Mouse (Mus musculus) G1E (cell line): Measurements from ENCODE around the gene Prickle1. TPM values are rescaled to one million over a fixed set of nuclear protein-coding genes. Genes with fewer than 3 reads are reported as not detected.

Source experiments
- ATAC-seq: 2 replicates; pipeline ENCODE4 v1.8.0; 2016; ENCODE audit warnings: mild to moderate bottlenecking; ENCODE audit not compliant: insufficient number of reproducible peaks, poor library complexity, low FRiP score, severe bottlenecking; ENCODE audit errors: extremely low read depth
- DNase-seq: peaks from one replicate; pipeline ENCODE4 v3.0.0; 2012; ENCODE audit warnings: low spot score
- H3K27me3 ChIP-seq: 2 replicates; pipeline ENCODE4 v1.6.1; 2012; ENCODE audit warnings: mild to moderate bottlenecking, low read length, inconsistent platforms; ENCODE audit not compliant: insufficient read depth
- H3K36me3 ChIP-seq: replicated peaks from 2 replicates; pipeline ENCODE3; 2012; ENCODE audit warnings: mild to moderate bottlenecking, inconsistent platforms
- H3K4me1 ChIP-seq: 2 replicates; pipeline ENCODE4 v1.6.1; 2012; ENCODE audit warnings: low read depth, low read length, inconsistent platforms, mixed read lengths; ENCODE audit not compliant: insufficient read depth
- H3K4me3 ChIP-seq: 2 replicates; pipeline ENCODE4 v1.5.1; 2012; ENCODE audit warnings: low read depth, mild to moderate bottlenecking, inconsistent platforms, low read length, moderate library complexity, mixed read lengths
- H3K9me3 ChIP-seq: replicated peaks from 2 replicates; pipeline ENCODE4 v1.6.1; 2012; ENCODE audit warnings: inconsistent platforms
- CTCF ChIP-seq: IDR thresholded peaks from 2 replicates; pipeline ENCODE4 v1.5.1; 2012; ENCODE audit warnings: low read depth, low read length, inconsistent platforms, mixed read lengths
- GATA1 ChIP-seq: IDR thresholded peaks from 2 replicates; pipeline ENCODE4 v1.6.1; 2012; ENCODE audit warnings: borderline replicate concordance, low read length, inconsistent platforms, mixed read lengths
- GATA2 ChIP-seq: IDR thresholded peaks from 2 replicates; pipeline ENCODE4 v1.6.1; 2012; ENCODE audit warnings: low read depth, low read length, inconsistent platforms, borderline replicate concordance
- POLR2AphosphoS5 ChIP-seq: IDR thresholded peaks from 2 replicates; pipeline ENCODE4 v1.6.1; 2012; ENCODE audit warnings: low read depth, low read length, inconsistent platforms; ENCODE audit not compliant: insufficient replicate concordance
- TAL1 ChIP-seq: conservative IDR thresholded peaks from 2 replicates; pipeline ENCODE4 v1.6.1; 2012; ENCODE audit warnings: low read depth, low read length, inconsistent platforms, mixed read lengths
- polyA plus RNA-seq: library from polyadenylated mRNA; stranded (reverse); fragments of >175 nt; gene quantifications from 2 replicates; pipeline ENCODE4 v1.2.3, GENCODE M21; 2012
- total RNA-seq, 2 experiments: library from RNA; stranded (forward) in 1 of 2; stranded (reverse) in 1 of 2; fragments of 200-1000 nt in 1 of 2; fragments of >200 nt in 1 of 2; fragmentation: Nextera tagmentation in 1 of 2; gene quantifications; 2 replicates each; pipeline ENCODE4 v1.2.3; 2014 to 2017

Prickle1 gene
- total and polyA plus RNA-seq, 3 experiments = under 0.01 TPM; not detected in 2

DNA sequence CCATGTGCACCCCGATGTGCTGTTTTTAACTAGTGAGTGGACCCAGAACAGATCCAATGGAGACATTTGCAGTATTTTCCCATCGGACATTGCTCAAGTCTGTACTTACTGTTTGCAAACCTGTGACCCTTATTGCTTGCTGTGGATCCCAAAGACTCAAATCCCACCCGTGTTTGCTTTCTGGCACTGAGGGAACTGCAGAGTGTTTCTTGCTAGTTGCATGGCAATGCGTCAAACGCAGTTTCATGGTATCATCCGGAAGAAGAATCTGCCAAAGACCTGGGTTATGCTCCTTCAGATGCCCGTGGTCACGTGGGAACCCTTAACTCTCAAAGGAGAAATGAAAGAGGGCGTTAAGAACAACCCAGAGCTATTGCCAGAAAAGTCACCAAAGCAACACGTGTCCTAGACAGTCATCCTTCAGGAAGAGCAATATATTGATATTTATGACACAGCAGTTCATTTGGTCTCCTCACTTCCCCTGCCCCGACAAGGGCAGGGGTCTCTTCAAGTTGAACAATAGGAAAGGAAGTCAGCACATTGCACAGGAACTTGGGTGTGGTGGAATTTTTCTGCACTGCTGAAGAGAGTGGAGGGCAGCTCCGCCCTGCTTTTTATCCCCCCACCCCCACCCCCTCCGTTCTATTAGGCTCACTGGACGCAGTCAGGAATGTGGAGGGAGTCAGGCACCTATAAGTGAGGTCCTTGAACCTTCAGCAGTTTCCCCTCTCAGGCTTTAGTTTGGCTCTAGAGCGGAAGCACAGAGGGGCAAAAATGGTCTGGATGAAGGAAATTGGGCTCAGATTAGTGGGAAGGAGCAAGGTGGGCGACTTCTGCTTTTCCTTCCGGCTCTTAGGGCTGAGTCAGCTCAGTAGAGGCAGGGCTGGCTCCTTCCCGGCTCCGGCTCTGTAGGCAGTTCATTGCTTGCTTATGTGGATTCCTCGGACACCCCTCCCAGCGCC is 32.4 kb upstream of the Prickle1 start:
- DNase-seq = no peak
- H3K36me3 ChIP-seq = no peaks in the 10 kb centered on the region
- H3K27me3 ChIP-seq = no peaks in the 10 kb centered on the region
- peaks cover 64% of the 10 kb centered on the region for H3K9me3 ChIP-seq
- ATAC-seq = no peak
- H3K4me1 ChIP-seq = no peaks in the 10 kb centered on the region
- no peak overlapping the region for H3K4me3 ChIP-seq
- TF ChIP-seq GATA1 (no peak), POLR2AphosphoS5 (no peak), CTCF (no peak), GATA2 (no peak)

DNA sequence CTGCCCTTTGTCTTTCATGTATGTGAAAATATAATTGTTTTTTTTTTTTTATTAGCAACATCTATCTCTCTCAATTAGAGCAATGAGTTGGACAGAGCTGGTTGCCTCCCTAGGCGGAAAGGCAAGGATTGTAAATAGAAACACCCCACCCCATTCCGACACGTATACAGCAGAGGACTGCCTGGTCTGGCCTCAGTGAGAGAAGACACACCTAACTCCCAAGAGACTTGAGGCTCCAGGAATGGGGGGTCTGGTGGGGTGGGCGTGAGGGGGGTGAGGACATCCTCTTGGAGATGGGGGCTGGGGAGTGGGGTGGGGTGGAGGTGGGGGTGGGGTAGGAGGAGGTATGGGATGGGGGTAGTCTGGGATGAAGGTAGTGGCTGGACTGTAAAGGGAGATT is 23.9 kb upstream of the Prickle1 start:
- H3K36me3 ChIP-seq = no peaks in the 10 kb centered on the region
- no peak for DNase-seq
- no peak for ATAC-seq
- H3K4me1 ChIP-seq = no peaks in the 10 kb centered on the region
- no peak overlapping the region for H3K4me3 ChIP-seq
- TF ChIP-seq GATA2 (no peak), CTCF (no peak)
- H3K27me3 ChIP-seq = no peaks in the 10 kb centered on the region
- H3K9me3 ChIP-seq = peaks cover 53% of the 10 kb centered on the region

DNA sequence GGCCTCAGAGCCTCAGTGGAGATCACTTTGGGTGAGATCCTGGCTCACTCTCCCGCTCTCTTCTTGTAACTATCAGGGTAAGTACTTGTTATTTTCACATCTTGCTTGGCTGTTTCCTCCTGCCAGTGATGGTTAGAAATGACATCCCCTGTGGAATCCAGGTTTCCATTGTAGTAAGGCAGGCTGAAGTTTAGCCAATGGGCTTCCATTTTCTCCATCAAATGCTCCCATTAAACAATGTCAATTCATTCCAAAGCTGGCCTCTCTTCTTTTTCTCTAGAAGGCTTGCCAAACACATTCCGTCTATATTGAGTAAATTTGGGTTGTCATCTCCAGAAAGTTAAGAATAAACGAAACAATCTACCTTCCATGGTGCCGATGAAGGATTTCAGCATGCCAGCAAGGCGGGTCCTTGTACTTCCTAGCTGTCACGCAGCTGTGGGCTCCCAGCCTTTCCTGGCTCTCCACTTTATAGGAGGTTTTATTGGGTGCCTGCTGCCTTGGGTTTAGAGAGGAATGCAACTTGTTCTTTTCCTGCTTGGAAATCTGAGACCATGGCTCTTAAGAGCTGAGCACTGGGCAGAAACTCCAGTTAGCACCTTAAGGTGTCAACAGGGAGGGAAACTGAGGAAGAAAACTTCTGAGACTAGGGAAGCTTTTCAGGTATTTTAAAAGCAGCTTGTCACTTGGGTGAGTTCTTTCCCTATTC is 22.9 kb upstream of the Prickle1 start:
- no peaks in the 10 kb centered on the region for H3K4me1 ChIP-seq
- TF ChIP-seq POLR2AphosphoS5 (no peak), GATA1 (no peak)
- H3K9me3 ChIP-seq = peaks cover 57% of the 10 kb centered on the region
- no peaks in the 10 kb centered on the region for H3K27me3 ChIP-seq
- H3K4me3 ChIP-seq = no peak overlapping the region
- ATAC-seq = no peak
- H3K36me3 ChIP-seq = no peaks in the 10 kb centered on the region
- DNase-seq = no peak

DNA sequence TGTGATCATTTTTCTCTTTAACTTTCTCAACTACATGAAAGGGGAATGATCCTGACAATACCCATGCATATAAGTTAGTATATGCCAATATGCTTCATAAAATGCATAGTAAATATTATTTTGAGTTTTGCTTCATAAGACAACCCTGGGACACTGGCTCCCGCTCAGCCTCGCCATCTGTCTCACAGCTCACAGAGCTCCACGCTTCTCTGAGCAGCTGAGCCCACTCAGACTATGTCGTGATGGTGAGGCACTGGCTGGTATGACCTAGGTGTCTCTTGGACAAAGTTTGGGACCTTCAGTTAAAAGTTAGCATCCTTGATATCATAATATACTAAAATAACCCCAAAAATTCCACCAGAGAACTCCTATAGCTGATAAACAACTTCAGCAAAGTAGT is 20.6 kb upstream of the Prickle1 start:
- Histone ChIP-seq H3K9me3 (peaks cover 62% of the 10 kb centered on the region), H3K4me3 (no peak overlapping the region), H3K27me3 (no peaks in the 10 kb centered on the region), H3K36me3 (no peaks in the 10 kb centered on the region), H3K4me1 (no peaks in the 10 kb centered on the region)
- TF ChIP-seq CTCF = no peak
- ATAC-seq (no peak), DNase-seq (no peak)

DNA sequence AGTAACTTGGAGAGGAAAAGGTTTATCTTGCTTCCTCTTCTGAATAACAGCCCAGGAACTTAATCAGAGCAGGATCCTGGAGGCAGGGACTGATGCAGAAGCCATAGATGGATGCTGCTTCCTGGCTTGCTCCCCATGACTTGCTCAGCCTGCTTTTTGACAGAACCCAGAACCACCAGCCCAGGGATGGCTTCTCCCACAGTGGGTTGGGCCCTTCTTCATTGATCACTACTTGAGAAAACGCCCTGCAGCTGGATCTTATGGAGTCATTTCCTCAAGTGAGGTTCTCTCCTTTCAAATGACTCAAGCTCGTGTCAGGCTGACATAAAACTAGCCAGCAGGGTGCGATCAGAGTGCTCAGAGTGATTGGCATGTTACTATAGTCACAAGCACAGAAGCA is 19.3 kb upstream of the Prickle1 start:
- H3K27me3 ChIP-seq = no peaks in the 10 kb centered on the region
- H3K4me3 ChIP-seq = no peak overlapping the region
- TF ChIP-seq GATA2 (no peak), GATA1 (no peak), TAL1 (no peak), POLR2AphosphoS5 (no peak), CTCF (no peak)
- no peaks in the 10 kb centered on the region for H3K36me3 ChIP-seq
- no peaks in the 10 kb centered on the region for H3K4me1 ChIP-seq
- no peak for DNase-seq
- H3K9me3 ChIP-seq = peaks cover 66% of the 10 kb centered on the region
- ATAC-seq = no peak

DNA sequence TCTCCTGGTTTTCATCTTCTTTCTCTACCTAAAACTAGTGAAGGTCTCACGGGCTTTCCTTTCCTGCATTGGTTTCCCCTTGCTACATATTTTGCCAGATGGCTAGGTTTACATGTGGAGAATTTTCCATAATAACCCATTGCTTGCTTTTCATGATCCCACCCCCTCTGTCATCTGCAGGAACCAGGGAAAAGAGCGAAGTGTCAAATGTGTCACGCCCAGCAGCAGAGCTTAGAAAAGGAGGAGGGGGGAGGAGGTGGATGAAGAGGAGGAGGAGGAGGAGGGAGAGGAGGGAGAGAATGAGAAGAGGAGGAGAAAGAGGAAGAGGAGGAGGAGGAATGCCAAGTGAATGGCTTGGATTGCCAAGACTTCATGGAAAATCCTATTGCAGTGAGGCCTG is 17.9 kb upstream of the Prickle1 start:
- H3K4me1 ChIP-seq = no peaks in the 10 kb centered on the region
- DNase-seq (no peak), ATAC-seq (no peak)
- H3K4me3 ChIP-seq = no peak overlapping the region
- no peaks in the 10 kb centered on the region for H3K27me3 ChIP-seq
- peaks cover 73% of the 10 kb centered on the region for H3K9me3 ChIP-seq
- TF ChIP-seq POLR2AphosphoS5 = no peak
- no peak for TF ChIP-seq GATA2
- no peak for TF ChIP-seq CTCF
- no peak for TF ChIP-seq GATA1
- TF ChIP-seq TAL1 = no peak
- no peaks in the 10 kb centered on the region for H3K36me3 ChIP-seq

DNA sequence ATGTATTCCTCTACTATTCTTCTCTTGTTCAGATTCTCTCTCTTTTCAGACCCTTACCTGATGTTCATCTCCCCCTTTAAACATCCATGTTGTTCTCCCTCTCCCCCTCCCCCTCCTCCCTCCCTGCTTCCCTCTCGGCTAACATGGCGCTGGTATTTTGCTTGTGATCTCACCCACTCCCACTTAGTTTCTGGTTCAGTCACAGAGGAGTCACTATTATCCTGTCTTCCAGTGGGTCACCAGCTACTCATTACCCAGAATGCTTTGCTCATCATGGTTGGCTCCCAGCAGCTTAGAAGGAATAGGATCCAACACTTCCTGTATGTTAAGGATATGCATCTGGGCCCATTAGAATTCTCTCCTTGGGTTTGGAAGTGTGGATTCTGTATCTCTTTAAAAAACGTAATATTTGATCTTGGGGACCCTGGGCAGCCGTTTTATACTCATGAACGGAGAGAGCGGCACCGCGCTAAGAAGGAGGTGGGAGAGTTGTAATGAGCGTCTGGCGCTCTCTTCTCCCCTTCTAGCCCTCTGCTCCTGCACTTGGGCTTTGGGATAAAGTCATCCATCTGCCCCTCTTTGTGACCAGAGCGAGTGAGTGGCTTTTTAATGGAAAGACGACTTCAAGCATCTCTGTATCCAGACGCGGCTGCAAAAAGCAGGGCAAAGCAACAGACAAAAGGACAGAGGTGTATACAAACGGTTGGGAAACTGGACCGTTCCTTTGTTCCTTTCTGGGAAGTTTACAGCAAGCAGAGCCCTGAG is 16.0 kb upstream of the Prickle1 start:
- ATAC-seq = no peak
- Histone ChIP-seq H3K9me3 (peaks cover 70% of the 10 kb centered on the region), H3K4me1 (no peaks in the 10 kb centered on the region), H3K36me3 (no peaks in the 10 kb centered on the region), H3K4me3 (no peak overlapping the region), H3K27me3 (no peaks in the 10 kb centered on the region)
- no peak for DNase-seq
- TF ChIP-seq TAL1 (no peak), GATA2 (no peak)
